Mouse (Mus musculus) lung, postnatal 0 days (tissue): ENCODE data around the gene Rpusd3. TPM values are rescaled to one million over a fixed set of nuclear protein-coding genes. Genes with fewer than 3 reads are reported as not detected.

Experiments
- ATAC-seq: fragments of 200-750 bp; cut with Nextera tagmentation; 2 replicates; pipeline ENCODE4 v1.8.0; 2017; ENCODE audit warnings: moderate library complexity
- DNase-seq: peaks from one replicate; pipeline ENCODE4 v3.0.0-alpha.2; 2016; ENCODE audit warnings: low spot score
- H3K27ac ChIP-seq: fragments of 300-500 bp; sonication (generic); 2 replicates; pipeline ENCODE4 v1.5.1; 2014; ENCODE audit warnings: antibody characterized with exemption, mild to moderate bottlenecking, low read length, mixed read lengths
- H3K27me3 ChIP-seq: fragments of 300-500 bp; sonication (generic); replicated peaks from 2 replicates; pipeline ENCODE4 v1.6.1; 2014; ENCODE audit warnings: low read length, mixed read lengths; ENCODE audit not compliant: insufficient read depth
- H3K36me3 ChIP-seq: fragments of 300-500 bp; sonication (generic); 2 replicates; pipeline ENCODE4 v1.6.1; 2014; ENCODE audit warnings: low read length, mixed read lengths; ENCODE audit not compliant: insufficient read depth
- H3K4me1 ChIP-seq: fragments of 300-500 bp; sonication (generic); 2 replicates; pipeline ENCODE4 v1.6.1; 2014; ENCODE audit warnings: antibody characterized with exemption, low read depth, low read length, mixed read lengths; ENCODE audit not compliant: insufficient read depth
- H3K4me2 ChIP-seq: fragments of 300-500 bp; sonication (generic); replicated peaks from 2 replicates; pipeline ENCODE4 v1.6.1; 2014; ENCODE audit warnings: low read depth, mild to moderate bottlenecking, low read length, moderate library complexity, mixed read lengths
- H3K4me3 ChIP-seq: fragments of 300-500 bp; sonication (generic); 2 replicates; pipeline ENCODE4 v1.5.1; 2014; ENCODE audit warnings: low read depth, low read length
- H3K9ac ChIP-seq: fragments of 300-500 bp; sonication (generic); replicated peaks from 2 replicates; pipeline ENCODE4 v1.6.1; 2014; ENCODE audit warnings: low read depth, mild to moderate bottlenecking
- H3K9me3 ChIP-seq: fragments of 300-500 bp; sonication (generic); 2 replicates; pipeline ENCODE4 v1.6.1; 2016; ENCODE audit warnings: low read length, mixed read lengths
- CTCF ChIP-seq: IDR thresholded peaks from 2 replicates; pipeline ENCODE4 v1.5.1; 2016; ENCODE audit warnings: antibody characterized with exemption, mild to moderate bottlenecking
- EP300 ChIP-seq: IDR thresholded peaks from 2 replicates; pipeline ENCODE4 v1.6.1; 2016; ENCODE audit warnings: antibody characterized with exemption, mild to moderate bottlenecking, control low read depth
- WGBS: fragments of 180-500 bp; shearing (Covaris S2); extraction: QIAGEN DNeasy Blood & Tissue Kit; methylation state at CpG from one replicate; pipeline ENCODE4 v1.1.7; 2014; 5-methylcytosine and 5-hydroxymethylcytosine counted together
- polyA plus RNA-seq: library from polyadenylated mRNA; unstranded; fragments of >200 nt; fragmentation: Nextera tagmentation; extraction: Ambion mirVana; gene quantifications from 2 replicates; pipeline ENCODE4 v1.2.1, GENCODE M21; 2015

Gene Rpusd3
- polyA plus RNA-seq, 1 experiment from 2014 or later = 11.4 TPM

GRCm38 (mm10) chr6:113426696-113427095 lies 7.6 kb upstream of the Rpusd3 start:
- no peaks in the 10 kb centered on the region for H3K36me3 ChIP-seq
- WGBS = 88% methylated on average over 4 of the region's 4 CpGs
- H3K9ac ChIP-seq = no peak overlapping the region
- TF ChIP-seq EP300 = no peak
- TF ChIP-seq CTCF = no peak
- no peak overlapping the region for H3K4me3 ChIP-seq
- no peaks in the 10 kb centered on the region for H3K9me3 ChIP-seq
- H3K4me1 ChIP-seq = no peaks in the 10 kb centered on the region
- ATAC-seq (no peak), DNase-seq (no peak)
- no peak overlapping the region for H3K4me2 ChIP-seq
- no peaks in the 10 kb centered on the region for H3K27me3 ChIP-seq
- H3K27ac ChIP-seq = no peak overlapping the region

- Histone ChIP-seq H3K36me3 (no peaks in the 10 kb centered on the region), H3K27me3 (no peaks in the 10 kb centered on the region), H3K4me2 (no peak overlapping the region), H3K4me1 (no peaks in the 10 kb centered on the region), H3K4me3 (no peak overlapping the region), H3K9me3 (no peaks in the 10 kb centered on the region), H3K27ac (no peak overlapping the region), H3K9ac (no peak overlapping the region)
- ATAC-seq = no peak
- TF ChIP-seq CTCF (no peak), EP300 (no peak)
- DNase-seq = no peak
- WGBS = 78% methylated on average over 7 of the region's 7 CpGs
Measured at GRCm38 (mm10) chr6:113424187-113424586, 5.0 kb upstream of the Rpusd3 start.

GRCm38 (mm10) chr6:113423000-113423399 lies 3.9 kb upstream of the Rpusd3 start:
- TF ChIP-seq EP300 (no peak), CTCF (no peak)
- peaks cover 8% of the 10 kb centered on the region for H3K4me1 ChIP-seq
- DNase-seq = no peak
- no peak overlapping the region for H3K9ac ChIP-seq
- WGBS = 44% methylated on average over 4 of the region's 4 CpGs
- no peaks in the 10 kb centered on the region for H3K36me3 ChIP-seq
- H3K27ac ChIP-seq = no peak overlapping the region
- no peaks in the 10 kb centered on the region for H3K9me3 ChIP-seq
- H3K4me3 ChIP-seq = no peak overlapping the region
- no peaks in the 10 kb centered on the region for H3K27me3 ChIP-seq
- H3K4me2 ChIP-seq = no peak overlapping the region
- no peak for ATAC-seq

- 10% methylated on average over 16 of the region's 16 CpGs for WGBS
- DNase-seq (peak; percentile 33), ATAC-seq (peak; percentile 53)
- H3K9me3 ChIP-seq = no peaks in the 10 kb centered on the region
- H3K4me2 ChIP-seq = peak overlapping the region; percentile 89
- peak overlapping the region; percentile 52 for H3K9ac ChIP-seq
- H3K4me3 ChIP-seq = peak overlapping the region; percentile 59
- H3K27ac ChIP-seq = peak overlapping the region; percentile 40; the same call in 1 of the 2 replicates
- H3K4me1 ChIP-seq = peaks cover 8% of the 10 kb centered on the region
- no peaks in the 10 kb centered on the region for H3K36me3 ChIP-seq
- H3K27me3 ChIP-seq = no peaks in the 10 kb centered on the region
- no peak for TF ChIP-seq CTCF
- TF ChIP-seq EP300 = no peak
Measured at GRCm38 (mm10) chr6:113418441-113419198, 520 bp downstream of the Rpusd3 start.

GRCm38 (mm10) chr6:113416416-113416815 lies 2.7 kb downstream of the Rpusd3 start:
- Histone ChIP-seq H3K4me1 (peaks cover 8% of the 10 kb centered on the region), H3K27ac (no peak overlapping the region), H3K36me3 (no peaks in the 10 kb centered on the region), H3K27me3 (no peaks in the 10 kb centered on the region), H3K4me3 (no peak overlapping the region), H3K9me3 (no peaks in the 10 kb centered on the region), H3K9ac (no peak overlapping the region), H3K4me2 (no peak overlapping the region)
- WGBS = 54% methylated on average over 5 of the region's 5 CpGs
- TF ChIP-seq EP300 (no peak), CTCF (no peak)
- no peak for DNase-seq
- no peak for ATAC-seq

GRCm38 (mm10) chr6:113410001-113410400 lies 9.1 kb downstream of the Rpusd3 start:
- H3K27me3 ChIP-seq = no peaks in the 10 kb centered on the region
- no peak for ATAC-seq
- no peaks in the 10 kb centered on the region for H3K4me1 ChIP-seq
- WGBS = 50% methylated on average over 1 of the region's 1 CpGs
- no peak for DNase-seq
- TF ChIP-seq EP300 (no peak), CTCF (no peak)
- no peak overlapping the region for H3K4me2 ChIP-seq
- no peak overlapping the region for H3K9ac ChIP-seq
- H3K36me3 ChIP-seq = no peaks in the 10 kb centered on the region
- no peak overlapping the region for H3K4me3 ChIP-seq
- H3K9me3 ChIP-seq = no peaks in the 10 kb centered on the region
- H3K27ac ChIP-seq = no peak overlapping the region
